Mouse (Mus musculus) urinary bladder, postnatal 4 days (tissue): ENCODE measurements at regions not wholly inside any gene's neighbourhood (a gene's known extent, or its start where the extent isn't known, plus 50 kb on each side); places are given as distances from the start of the nearest gene placed in this dataset.
A peak's percentile ranks its signal among the peaks of the same experiment; 100 is the strongest.
"Not testable (repeated sequence)": the region's sequence is repeated elsewhere in the genome, so short reads cannot be mapped to it uniquely, and the experiment has no call there.

Experiments
- DNase-seq, 2 experiments: peaks; one replicate each; pipeline ENCODE4 v3.0.0; 2021 to 2022; ENCODE audit warnings: low spot score in 2 of 2

GRCm38 (mm10) chr10:56891530-56891929 lies 514.4 kb downstream of the Gja1 start:
- not testable (repeated sequence) for DNase-seq

- DNase-seq, result no peak
Observed at GRCm38 (mm10) chr10:56892666-56893209, 515.6 kb downstream of the Gja1 start.

GRCm38 (mm10) chr10:56893210-56893705 lies 516.1 kb downstream of the Gja1 start:
- no peak for DNase-seq

GRCm38 (mm10) chr10:56899640-56900274 lies 522.6 kb downstream of the Gja1 start:
- DNase-seq, result no peak

- no peak for DNase-seq
Observed at GRCm38 (mm10) chr10:56900914-56901313, 523.8 kb downstream of the Gja1 start.

- DNase-seq, result no peak
Observed at GRCm38 (mm10) chr10:56912711-56913110, 535.6 kb downstream of the Gja1 start.

GRCm38 (mm10) chr10:56914103-56914502 lies 537.0 kb downstream of the Gja1 start:
- no peak for DNase-seq

- no peak for DNase-seq
Observed at GRCm38 (mm10) chr10:56918412-56918811, 541.3 kb downstream of the Gja1 start.

- DNase-seq, result peak in 1 of 2 experiments; percentile 19
Observed at GRCm38 (mm10) chr10:56920711-56921672, 543.9 kb downstream of the Gja1 start.

- no peak for DNase-seq
Observed at GRCm38 (mm10) chr10:56935174-56935573, 551.0 kb upstream of the Hsf2 start.

- DNase-seq, result no peak
Observed at GRCm38 (mm10) chr10:56941972-56942371, 544.2 kb upstream of the Hsf2 start.

GRCm38 (mm10) chr10:56944434-56945145 lies 541.6 kb upstream of the Hsf2 start:
- DNase-seq, result no peak

GRCm38 (mm10) chr10:56956728-56957127 lies 529.5 kb upstream of the Hsf2 start:
- DNase-seq, result no peak

GRCm38 (mm10) chr10:56962096-56962807 lies 523.9 kb upstream of the Hsf2 start:
- no peak for DNase-seq

- no peak for DNase-seq
Observed at GRCm38 (mm10) chr10:56963215-56963614, 523.0 kb upstream of the Hsf2 start.

GRCm38 (mm10) chr10:56968913-56969312 lies 517.3 kb upstream of the Hsf2 start:
- DNase-seq, result no peak

- DNase-seq, result no peak
Observed at GRCm38 (mm10) chr10:56974812-56975211, 511.4 kb upstream of the Hsf2 start.

GRCm38 (mm10) chr10:56979601-56980000 lies 506.6 kb upstream of the Hsf2 start:
- DNase-seq, result no peak

- no peak for DNase-seq
Observed at GRCm38 (mm10) chr10:56980821-56981220, 505.4 kb upstream of the Hsf2 start.

GRCm38 (mm10) chr10:56982526-56983190 lies 503.5 kb upstream of the Hsf2 start:
- DNase-seq, result no peak

- DNase-seq, result no peak
Observed at GRCm38 (mm10) chr10:56994969-56995368, 491.2 kb upstream of the Hsf2 start.
